Mouse (Mus musculus) lung, adult 2 months (tissue): Measurements from ENCODE around the gene Arhgap1.

Experiments
- CTCF ChIP-seq: fragments of 200-500 bp; IDR thresholded peaks from 2 replicates; pipeline ENCODE4 v1.5.1; 2011; ENCODE audit warnings: mild to moderate bottlenecking, low read length, control low read depth; ENCODE audit not compliant: insufficient read depth
- POLR2A ChIP-seq: fragments of 200-500 bp; IDR thresholded peaks from 2 replicates; pipeline ENCODE4 v1.6.1; 2011; ENCODE audit warnings: low read depth, mild to moderate bottlenecking, control low read depth, low read length, borderline replicate concordance; ENCODE audit errors: extremely low read depth

- no peak for TF ChIP-seq POLR2A
- TF ChIP-seq CTCF: no peak
Observed at GRCm38 (mm10) chr2:91602389-91602788, 47.3 kb upstream of the Arhgap1 start.
